Mouse (Mus musculus): Measurements from ENCODE around the gene Tagap.

The Tagap gene

DNA sequence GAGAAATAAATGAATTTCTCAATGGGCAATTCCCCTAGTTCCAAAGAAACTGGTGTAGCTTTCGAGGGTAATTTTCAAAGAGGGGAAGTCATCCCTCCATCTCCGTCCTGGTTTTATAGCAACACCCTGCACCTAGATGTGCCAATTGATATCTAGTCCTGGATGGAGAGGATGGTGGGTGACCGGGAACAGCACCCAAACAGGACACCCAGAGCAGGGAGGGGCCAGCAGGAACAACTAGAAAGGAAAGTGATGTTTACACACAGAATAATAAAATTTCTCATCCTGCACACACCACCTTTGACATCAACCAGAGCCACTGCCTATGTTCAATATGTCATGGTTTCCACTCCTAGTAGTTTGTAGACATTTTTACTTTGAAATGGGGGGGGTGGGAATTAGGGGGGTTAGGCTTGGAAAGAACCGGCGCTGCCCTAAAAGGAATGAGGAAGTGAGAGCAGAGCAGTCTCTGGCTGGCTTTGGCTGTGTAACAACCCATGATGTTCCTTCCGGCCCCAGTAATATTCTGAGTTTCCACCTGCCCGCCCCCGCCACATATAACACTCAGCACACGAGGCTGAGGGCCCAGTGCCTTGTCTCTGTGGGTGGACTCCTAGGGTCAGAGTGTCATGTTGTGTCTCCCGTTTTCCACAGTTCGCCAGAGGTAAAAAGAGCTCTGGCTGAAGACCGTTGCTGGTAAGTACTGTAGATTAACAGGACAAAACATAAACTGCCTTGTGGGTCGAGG, at the start of gene Tagap:
TSS of gene Tagap (plus strand) at position 588 of the 748 bp plus-strand sequence.
- CTCF ChIA-PET, result interaction anchor here (0.6 to 2.3 kb wide), 3 partner anchors 11 to 24 kb away, joined by 3 to 8 read pairs (median 3); no protein-coding TSS in a partner anchor

- CTCF ChIA-PET, result no interaction called here
Measured at GRCm38 (mm10) chr17:7876541-7876940, 49.3 kb upstream of the Tagap start.

- CTCF ChIA-PET, result no interaction called here
Measured at GRCm38 (mm10) chr17:7877191-7877764, 48.5 kb upstream of the Tagap start.

DNA sequence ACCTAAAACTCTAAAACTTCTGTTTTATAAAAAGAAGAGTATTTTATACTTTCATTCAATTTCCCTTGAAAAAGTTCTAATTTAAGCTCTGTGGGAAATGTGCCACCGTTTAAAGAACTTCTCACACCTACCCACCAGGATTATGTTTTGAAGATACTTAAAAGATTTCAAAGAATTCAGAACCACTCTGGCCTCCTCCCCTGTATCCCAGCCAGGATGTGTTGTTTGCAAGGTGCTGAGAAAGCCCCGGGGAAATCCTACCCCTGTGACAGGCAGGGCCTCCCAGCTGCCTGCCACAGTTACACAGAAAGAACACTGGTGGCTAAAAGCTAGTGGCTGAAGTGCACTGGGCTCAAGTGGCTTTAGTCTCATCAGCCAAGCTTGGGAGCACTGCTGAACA, 47.9 kb upstream of the Tagap start:
- CTCF ChIA-PET, result no interaction called here

GRCm38 (mm10) chr17:7879529-7879928, 46.3 kb upstream of the Tagap start:
- CTCF ChIA-PET, result no interaction called here

GRCm38 (mm10) chr17:7883126-7883525, 42.7 kb upstream of the Tagap start:
- CTCF ChIA-PET, result no interaction called here

DNA sequence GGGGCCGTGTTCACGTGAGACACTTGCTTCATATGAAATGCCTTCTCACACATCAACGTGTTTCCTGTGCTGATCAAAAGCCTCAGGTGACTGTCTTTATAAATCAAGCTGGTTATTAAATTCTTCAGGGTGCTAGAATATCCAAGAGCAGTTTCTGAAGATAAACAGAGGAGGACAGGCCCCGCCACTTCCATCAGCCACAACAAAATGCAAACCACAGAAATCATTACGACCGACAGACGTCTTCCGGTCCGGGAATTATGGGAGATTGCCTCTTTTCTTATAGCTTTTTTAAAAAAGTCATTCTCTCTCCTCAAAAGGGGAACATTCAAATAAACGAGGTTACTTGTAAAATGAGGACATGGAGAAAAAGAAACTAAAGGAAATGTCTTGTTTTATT, 41.2 kb upstream of the Tagap start:
- CTCF ChIA-PET, result interaction anchor here (0.7 kb wide), 1 partner anchor 15 kb away, joined by 3 read pairs; no protein-coding TSS in a partner anchor

DNA sequence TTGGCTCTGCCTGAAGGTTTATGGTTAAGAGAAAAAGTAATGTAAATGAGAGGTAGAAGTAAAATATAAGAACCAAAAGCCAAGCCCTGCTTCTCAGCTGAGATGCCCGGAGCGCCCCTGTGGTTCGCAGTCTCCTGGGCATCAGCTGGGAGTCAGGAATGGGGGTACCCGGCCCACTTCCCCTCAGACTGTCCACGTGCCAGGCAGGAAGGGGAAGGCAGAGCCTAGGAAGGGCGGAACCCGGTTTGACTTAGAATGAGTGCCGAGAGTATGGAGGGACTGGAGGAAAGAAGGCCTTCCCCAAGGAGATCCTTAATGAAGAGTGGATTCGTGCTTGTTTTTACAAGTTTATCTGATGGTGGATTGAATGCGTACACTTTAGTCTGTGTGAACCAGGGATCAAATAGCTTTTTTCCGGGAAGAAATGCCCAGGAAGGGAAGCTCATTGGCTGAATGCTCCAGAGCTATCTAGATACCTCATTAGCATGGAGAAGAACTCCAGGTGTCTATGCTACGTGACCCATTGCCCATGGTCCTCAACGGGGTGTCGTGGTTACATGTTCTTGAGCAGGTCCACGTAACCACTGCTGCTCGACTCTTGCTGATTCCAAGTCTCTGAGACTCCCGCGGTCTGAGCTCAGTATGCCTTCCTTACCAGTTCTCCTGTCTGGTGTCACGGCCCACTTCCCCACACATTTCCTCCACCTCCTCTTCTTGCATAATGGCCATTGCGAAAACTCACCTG, 38.6 kb upstream of the Tagap start:
- CTCF ChIA-PET, result no interaction called here

- CTCF ChIA-PET, result no interaction called here
Measured at GRCm38 (mm10) chr17:7888291-7888690, 37.5 kb upstream of the Tagap start.

GRCm38 (mm10) chr17:7889026-7889425, 36.8 kb upstream of the Tagap start:
- CTCF ChIA-PET, result no interaction called here

DNA sequence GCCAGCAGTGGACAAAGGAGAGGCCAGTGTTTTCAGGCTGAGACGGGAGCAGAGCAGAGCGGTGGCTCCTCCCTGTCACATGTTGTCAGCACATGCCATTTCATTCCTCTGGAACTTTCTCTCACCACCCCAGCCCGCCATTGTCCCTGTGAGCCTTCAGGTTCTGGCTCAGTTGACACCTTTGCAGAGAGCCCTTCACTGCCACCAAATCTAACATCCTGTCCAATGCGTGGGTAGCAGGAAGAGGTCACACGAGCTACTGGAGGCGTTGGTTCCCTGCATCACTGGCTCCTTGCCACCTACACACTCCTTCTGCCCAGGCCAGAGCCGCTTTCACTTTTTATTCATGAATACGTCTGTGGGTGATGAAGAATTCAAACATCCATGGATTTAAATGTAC, 33.1 kb upstream of the Tagap start:
- CTCF ChIA-PET, result interaction anchor here (1.1 kb wide), 1 partner anchor 12 kb away, joined by 3 read pairs; no protein-coding TSS in a partner anchor

- CTCF ChIA-PET, result interaction anchor here (0.7 kb wide), 1 partner anchor 43 kb away, joined by 4 read pairs; no protein-coding TSS in a partner anchor
Measured at GRCm38 (mm10) chr17:7894094-7894493, 31.7 kb upstream of the Tagap start.

DNA sequence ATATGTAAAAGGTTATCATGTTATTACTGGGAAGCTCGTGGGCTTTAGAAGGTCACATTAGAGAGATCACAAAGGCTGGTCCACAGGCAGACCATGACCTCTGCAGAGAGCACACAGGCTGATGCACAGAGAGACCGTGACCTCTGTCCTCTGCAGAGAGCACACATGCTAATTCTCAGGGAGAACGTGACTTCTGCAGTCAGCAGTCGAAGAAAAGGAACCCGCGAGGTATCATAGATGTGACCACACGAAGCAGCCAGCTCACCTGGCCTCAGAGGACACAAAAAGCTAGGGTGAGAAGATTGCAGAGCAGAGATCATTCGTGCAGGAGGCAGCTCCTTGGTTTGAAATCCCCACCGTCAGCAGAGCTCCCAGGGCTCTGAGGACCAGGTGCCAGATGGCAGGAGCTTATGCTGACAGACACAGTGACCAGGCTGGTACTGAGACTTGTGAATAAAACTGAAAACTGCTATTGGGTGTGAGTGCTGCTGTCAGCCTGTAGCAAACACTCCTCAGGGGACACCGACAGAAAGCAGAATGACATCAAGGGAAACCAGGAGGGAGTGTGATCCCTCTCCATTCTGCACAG, 29.7 kb upstream of the Tagap start:
- CTCF ChIA-PET, result no interaction called here

GRCm38 (mm10) chr17:7897120-7897519, 28.7 kb upstream of the Tagap start:
- CTCF ChIA-PET, result interaction anchor here (0.9 kb wide), 1 partner anchor 23 kb away, joined by 3 read pairs; no protein-coding TSS in a partner anchor

DNA sequence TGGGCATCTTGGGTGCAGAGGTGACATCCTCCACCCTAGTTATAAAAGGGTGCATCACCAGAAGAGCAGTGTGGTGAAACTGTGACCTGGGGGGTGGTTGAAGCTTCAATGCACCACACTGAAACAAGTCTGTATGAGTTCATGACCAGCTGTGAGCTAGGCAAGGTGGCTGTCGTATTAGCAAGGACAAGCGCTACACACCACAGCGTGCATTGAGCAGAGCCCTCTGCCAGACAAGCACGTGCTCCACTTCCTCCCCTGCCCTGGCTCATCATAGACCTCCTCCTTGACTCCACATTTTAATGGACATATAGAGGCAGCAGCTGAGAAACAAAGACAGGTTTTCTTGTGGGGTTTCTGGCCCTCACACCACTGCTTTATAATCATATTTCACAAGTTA, 28.0 kb upstream of the Tagap start:
- CTCF ChIA-PET, result interaction anchor here (0.9 kb wide), 1 partner anchor 24 kb away, joined by 3 read pairs; no protein-coding TSS in a partner anchor

GRCm38 (mm10) chr17:7899233-7899632, 26.6 kb upstream of the Tagap start:
- CTCF ChIA-PET, result interaction anchor here (0.7 kb wide), 1 partner anchor 1803 kb away, joined by 3 read pairs; no protein-coding TSS in a partner anchor

- CTCF ChIA-PET, result no interaction called here
Measured at GRCm38 (mm10) chr17:7899961-7900360, 25.8 kb upstream of the Tagap start.

- CTCF ChIA-PET, result interaction anchor here (0.7 to 0.9 kb wide), 3 partner anchors 11 to 25 kb away, joined by 3 to 5 read pairs (median 4); no protein-coding TSS in a partner anchor
Measured at GRCm38 (mm10) chr17:7901536-7901935, 24.3 kb upstream of the Tagap start.

DNA sequence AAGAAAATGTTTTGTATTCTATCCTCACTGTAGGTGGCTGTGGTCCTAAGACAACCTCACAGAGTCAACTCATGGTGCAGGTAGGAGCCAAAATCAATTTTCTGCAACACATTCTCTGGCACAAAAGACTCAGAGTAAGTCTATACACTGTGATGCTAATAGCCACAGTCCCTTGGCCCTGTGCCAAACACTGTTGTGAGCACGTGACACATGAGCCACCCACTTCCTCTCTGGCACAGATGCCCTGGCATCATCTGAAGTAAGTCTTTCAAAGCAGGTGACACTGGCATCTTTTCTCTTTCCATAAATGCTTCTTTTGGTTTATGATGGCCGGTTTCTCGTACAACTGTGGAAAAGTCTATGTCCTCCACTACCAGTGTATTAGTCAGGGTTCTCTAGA, 23.4 kb upstream of the Tagap start:
- CTCF ChIA-PET, result interaction anchor here (0.7 to 0.9 kb wide), 2 partner anchors 11 to 24 kb away, joined by 3 to 4 read pairs; no protein-coding TSS in a partner anchor

DNA sequence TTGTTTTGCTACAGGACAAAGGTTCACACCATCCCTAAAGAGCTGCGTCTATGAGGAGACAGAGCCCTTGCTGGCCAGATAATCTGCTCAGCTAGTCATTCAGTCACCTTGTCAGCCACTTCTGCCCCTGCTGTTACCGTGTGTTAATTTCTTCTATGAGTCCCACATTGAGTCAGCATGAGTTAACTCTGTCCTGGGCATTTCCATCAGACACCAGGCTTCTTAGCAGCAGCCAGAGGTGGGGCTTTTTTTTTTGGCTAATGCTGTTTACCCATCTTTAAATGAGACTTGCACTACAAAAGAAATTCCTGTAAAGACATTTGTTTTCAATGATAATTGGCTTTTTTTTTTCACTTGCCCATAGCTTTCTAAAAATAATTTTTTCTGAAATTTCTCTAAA, 20.8 kb upstream of the Tagap start:
- CTCF ChIA-PET, result interaction anchor here (0.6 to 1.2 kb wide), 2 partner anchors 13 to 34 kb away, joined by 3 to 6 read pairs; no protein-coding TSS in a partner anchor

GRCm38 (mm10) chr17:7905936-7906685, 19.7 kb upstream of the Tagap start:
- CTCF ChIA-PET, result interaction anchor here (0.6 kb wide), 1 partner anchor 40 kb away, joined by 6 read pairs; no protein-coding TSS in a partner anchor
